In the genomic region with DNA sequence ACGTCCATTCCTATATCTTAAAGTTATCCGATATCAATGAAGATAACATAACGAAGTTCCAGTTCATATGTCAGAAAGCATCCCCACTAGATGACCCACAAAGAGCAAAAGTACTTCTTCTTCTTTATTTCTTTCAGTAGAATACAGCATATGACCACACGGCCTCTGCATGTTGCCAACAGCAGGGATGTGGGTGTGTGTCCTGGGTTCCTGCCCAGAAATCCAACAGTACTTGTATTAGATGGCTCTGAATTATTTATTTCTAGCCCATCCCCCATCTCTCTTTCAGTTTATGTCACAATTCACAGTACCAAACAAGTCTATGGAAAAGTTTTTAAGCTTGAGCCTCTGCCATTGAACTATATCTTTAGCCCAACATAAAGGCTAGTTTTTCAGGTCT, we compare ENCODE assay signal across 17 mouse cellular contexts. TPM values are rescaled to one million over a fixed set of nuclear protein-coding genes. Genes with fewer than 3 reads are reported as not detected.
DNase-seq lines count a peak whose midpoint lies in the region; ATAC-seq and TF ChIP-seq lines count a peak whose summit lies in the region.
"Had no signal": no experiment of that assay in that cellular context is flagged by ENCODE, and none has a peak within 500 bp of the region (broad histone marks: within the 10 kb centered on the region; RNA-seq: fewer than 3 reads in every experiment).

No protein-coding gene starts in this region.

- H3K9ac ChIP-seq in kidney, embryonic 15.5 days, result no peak overlapping the region
- H3K9ac ChIP-seq: liver, embryonic 13.5 days; midbrain, embryonic 12.5 days had no signal

- 82% methylated on average over 4 of the region's 4 CpGs for WGBS in kidney, embryonic 15.5 days

- no peaks in the 10 kb centered on the region for H3K36me3 ChIP-seq in kidney, embryonic 15.5 days
- H3K36me3 ChIP-seq: limb, embryonic 10.5 days; liver, embryonic 13.5 days; midbrain, embryonic 12.5 days had no signal

- no peak for ATAC-seq in cerebellum, adult (ENCODE audit: insufficient number of reproducible peaks, low FRiP score, low TSS enrichment)
- no peak for ATAC-seq in kidney, embryonic 15.5 days (replicated peaks; ENCODE audit: low FRiP score)

- no peak overlapping the region for H3K4me3 ChIP-seq in layer of hippocampus, adult 2 months
- H3K4me3 ChIP-seq in kidney, embryonic 15.5 days (replicated peaks), result no peak overlapping the region
- H3K4me3 ChIP-seq: heart, adult 2 months; limb, embryonic 10.5 days; liver, embryonic 13.5 days; midbrain, embryonic 12.5 days had no signal

- no peak overlapping the region for H3K4me2 ChIP-seq in kidney, embryonic 15.5 days
- H3K4me2 ChIP-seq: liver, embryonic 13.5 days; midbrain, embryonic 12.5 days had no signal

- intact Hi-C loops in left cerebral cortex, postnatal 4 days (cut with DNase I), result no loop called here

- H3K27ac ChIP-seq in layer of hippocampus, adult 2 months, result peak overlapping the region; percentile 29; the same call in 1 of the 2 replicates
- no peak overlapping the region for H3K27ac ChIP-seq in kidney, embryonic 15.5 days
- H3K27ac ChIP-seq: heart, adult 2 months; limb, embryonic 10.5 days; liver, embryonic 13.5 days; midbrain, embryonic 12.5 days had no signal

- TF ChIP-seq CTCF in layer of hippocampus, adult 2 months (conservative IDR thresholded peaks at IDR 0.05), result no peak

- H3K4me1 ChIP-seq in kidney, embryonic 15.5 days, result no peaks in the 10 kb centered on the region
- H3K4me1 ChIP-seq: limb, embryonic 10.5 days; liver, embryonic 13.5 days had no signal

- DNase-seq in cerebellum, postnatal 10 days, result peak; percentile 35 to 38
- peak; percentile 12 for DNase-seq in left cerebral cortex, postnatal 4 days
- DNase-seq in left cerebral cortex, adult 11 months (ENCODE audit: low spot score), result no peak
- peak; percentile 31 for DNase-seq in 3T3-L1 (ENCODE audit: low read depth, low spot score)
- peak; percentile 66 to 70 for DNase-seq in layer of hippocampus, adult 2 months (ENCODE audit: low spot score in 2 of 2)
- DNase-seq in kidney, adult 8-10 months, result no peak
- DNase-seq: cerebellum, adult 18-20 months; heart, adult 2 months; kidney, adult 9 months; liver, embryonic 13.5 days; lung, postnatal 36 days; thymus, adult 18-20 months had no signal

- no peaks in the 10 kb centered on the region for H3K27me3 ChIP-seq in kidney, embryonic 15.5 days
- H3K27me3 ChIP-seq: liver, embryonic 13.5 days; midbrain, embryonic 12.5 days had no signal

- no peaks in the 10 kb centered on the region for H3K9me3 ChIP-seq in kidney, embryonic 15.5 days (replicated peaks)
- H3K9me3 ChIP-seq: limb, embryonic 10.5 days; liver, embryonic 13.5 days; midbrain, embryonic 12.5 days had no signal

RNA-seq across cellular contexts. Expression of a gene that starts 43.1 kb away (rescaled TPM):
- total RNA-seq in left cerebral cortex, postnatal 4 days (2021), result 100 to 1,000 TPM; 101 to 110 TPM
- total RNA-seq in layer of hippocampus, adult 2 months (2021), result 100 to 1,000 TPM; 141 to 174 TPM
- 29.9 and 31.2 TPM in 2 replicates for polyA plus RNA-seq in kidney, embryonic 15.5 days (2015; fragmentation: Nextera tagmentation; extraction: Ambion mirVana)
- total RNA-seq: CH12.LX had no signal

Comparison
In these comparisons a context has a peak if more than half of its experiments do, and no peak if none do; other contexts are left out.
1. DNase-seq: peak in cerebellum, postnatal 10 days (2 of 2), left cerebral cortex, postnatal 4 days (single experiment), 3T3-L1 (single experiment) and layer of hippocampus, adult 2 months (2 of 2); none in left cerebral cortex, adult 11 months (single experiment) and kidney, adult 8-10 months (0 of 2).